Mouse (Mus musculus): ENCODE measurements around the gene Fam129b. TPM values are rescaled to one million over a fixed set of nuclear protein-coding genes. Genes with fewer than 3 reads are reported as not detected.
"Not testable (repeated sequence)": the region's sequence is repeated elsewhere in the genome, so short reads cannot be mapped to it uniquely, and the experiment has no call there.

The Fam129b gene
- 10 to 100 TPM; 24.7 to 31.8 (median 28.4) TPM for total RNA-seq (2022)

GRCm38 (mm10) chr2:32875675-32876489 is at the start of gene Fam129b:
Gene Fam129b (plus strand): TSS chr2:32876114.
- no peak for DNase-seq (ENCODE audit: low spot score in 2 of 2)

DNA sequence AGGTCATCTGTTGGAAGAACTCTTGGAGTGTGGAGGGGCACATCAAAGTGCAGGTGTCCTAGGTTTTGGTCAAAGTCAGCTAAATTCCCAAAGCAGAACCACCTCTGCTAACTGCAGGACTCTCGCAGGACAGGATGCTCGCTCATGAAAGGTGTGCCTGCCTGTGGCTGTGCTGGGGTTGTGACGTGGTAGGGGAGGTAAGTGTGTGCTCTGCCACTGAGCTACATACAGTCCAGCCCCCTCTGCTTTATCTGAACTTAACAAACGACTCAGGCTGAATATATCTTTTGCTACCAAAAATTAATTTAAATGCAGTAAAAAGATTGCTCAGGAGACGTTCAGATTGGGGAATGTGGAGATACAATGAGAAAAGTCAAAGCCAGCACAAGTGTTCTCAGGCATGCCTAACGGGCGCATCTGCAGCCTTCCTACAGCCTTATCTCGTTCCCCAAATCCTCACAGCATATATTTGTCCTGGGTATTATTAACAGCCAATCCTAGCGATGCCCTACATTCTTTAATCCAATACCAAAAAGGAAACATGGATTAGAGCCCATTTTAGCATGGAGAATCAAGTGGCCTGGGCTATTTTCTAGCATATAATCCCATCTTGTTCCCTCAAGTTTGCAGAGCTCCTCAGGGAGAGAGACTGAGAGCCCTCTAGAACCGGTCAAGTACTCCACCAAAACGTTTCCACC is 46.8 kb upstream of the Fam129b start:
- no peak for DNase-seq (ENCODE audit: low spot score in 2 of 2)

- DNase-seq (ENCODE audit: low spot score in 2 of 2): no peak
These were observed 41.4 kb upstream of the Fam129b start for GRCm38 (mm10) chr2:32834496-32834895.

- DNase-seq (ENCODE audit: low spot score in 2 of 2): no peak
These were observed 40.3 kb upstream of the Fam129b start for GRCm38 (mm10) chr2:32835588-32835987.

- no peak for DNase-seq (ENCODE audit: low spot score in 2 of 2)
These were observed 37.6 kb upstream of the Fam129b start for GRCm38 (mm10) chr2:32838147-32838884.

- DNase-seq (ENCODE audit: low spot score in 2 of 2): no peak
These were observed 36.7 kb upstream of the Fam129b start for GRCm38 (mm10) chr2:32839261-32839660.

- no peak for DNase-seq (ENCODE audit: low spot score in 2 of 2)
These were observed 34.8 kb upstream of the Fam129b start for GRCm38 (mm10) chr2:32841099-32841498.

GRCm38 (mm10) chr2:32842558-32842957 is 33.4 kb upstream of the Fam129b start:
- no peak for DNase-seq (ENCODE audit: low spot score in 2 of 2)

DNA sequence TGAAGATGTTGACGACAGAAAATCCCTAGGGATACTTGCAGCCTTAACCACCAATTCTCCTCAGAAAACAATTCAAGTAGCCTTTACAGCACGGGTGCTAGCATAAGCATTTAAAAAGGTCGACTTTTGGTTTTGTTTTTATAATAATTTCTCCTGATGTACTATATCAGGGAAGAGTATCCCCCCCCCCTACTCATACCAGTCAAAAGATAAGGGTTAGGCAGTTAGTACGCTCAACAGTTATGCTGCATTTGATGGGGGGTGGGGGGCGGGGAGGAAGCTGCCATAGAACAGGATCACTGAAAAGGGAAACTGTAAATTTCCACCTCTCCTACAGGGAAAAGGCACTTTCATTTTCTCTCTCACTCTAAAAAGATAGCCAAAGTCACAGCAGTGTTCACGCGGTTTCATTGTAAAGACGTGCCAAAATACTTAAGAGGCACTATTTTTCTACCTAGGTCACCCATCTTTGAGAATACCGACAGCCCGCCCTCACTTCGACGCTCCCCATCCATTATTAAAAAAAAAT is 30.3 kb upstream of the Fam129b start:
- no peak for DNase-seq (ENCODE audit: low spot score in 2 of 2)

- DNase-seq (ENCODE audit: low spot score in 2 of 2): peak; percentile 62 to 71
These were observed 29.7 kb upstream of the Fam129b start for GRCm38 (mm10) chr2:32846101-32846804.

- peak; percentile 61 to 91 for DNase-seq (ENCODE audit: low spot score in 2 of 2)
These were observed 29.0 kb upstream of the Fam129b start, which contains the start of gene Stxbp1 for GRCm38 (mm10) chr2:32846805-32847467. Gene Stxbp1 (minus strand): TSS chr2:32847245.

GRCm38 (mm10) chr2:32847468-32847821 is 28.5 kb upstream of the Fam129b start:
- no peak for DNase-seq (ENCODE audit: low spot score in 2 of 2)

GRCm38 (mm10) chr2:32852156-32852555 is 23.8 kb upstream of the Fam129b start:
- peak; percentile 69 to 84 for DNase-seq (ENCODE audit: low spot score in 2 of 2)

DNA sequence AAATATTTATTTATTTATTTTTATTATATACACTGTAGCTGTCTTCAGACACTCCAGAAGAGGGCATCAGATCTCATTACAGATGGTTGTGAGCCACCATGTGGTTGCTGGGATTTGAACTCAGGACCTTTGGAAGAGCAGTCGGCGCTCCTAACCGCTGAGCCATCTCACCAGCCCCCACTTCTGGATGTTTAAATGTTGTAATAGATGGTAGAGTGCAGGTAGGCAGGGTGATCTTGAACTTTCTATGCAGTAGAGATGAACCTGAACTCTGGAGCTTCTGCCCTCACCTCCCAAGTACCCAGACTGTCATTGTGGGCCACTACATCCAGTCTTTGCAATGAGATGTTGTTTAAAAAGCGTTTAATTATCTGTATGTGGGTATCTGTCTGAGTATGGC is 22.2 kb upstream of the Fam129b start:
- not testable (repeated sequence) for DNase-seq (ENCODE audit: low spot score in 2 of 2)

- DNase-seq (ENCODE audit: low spot score in 2 of 2): peak; percentile 78 to 88
These were observed 21.7 kb upstream of the Fam129b start for GRCm38 (mm10) chr2:32854206-32854605.

DNA sequence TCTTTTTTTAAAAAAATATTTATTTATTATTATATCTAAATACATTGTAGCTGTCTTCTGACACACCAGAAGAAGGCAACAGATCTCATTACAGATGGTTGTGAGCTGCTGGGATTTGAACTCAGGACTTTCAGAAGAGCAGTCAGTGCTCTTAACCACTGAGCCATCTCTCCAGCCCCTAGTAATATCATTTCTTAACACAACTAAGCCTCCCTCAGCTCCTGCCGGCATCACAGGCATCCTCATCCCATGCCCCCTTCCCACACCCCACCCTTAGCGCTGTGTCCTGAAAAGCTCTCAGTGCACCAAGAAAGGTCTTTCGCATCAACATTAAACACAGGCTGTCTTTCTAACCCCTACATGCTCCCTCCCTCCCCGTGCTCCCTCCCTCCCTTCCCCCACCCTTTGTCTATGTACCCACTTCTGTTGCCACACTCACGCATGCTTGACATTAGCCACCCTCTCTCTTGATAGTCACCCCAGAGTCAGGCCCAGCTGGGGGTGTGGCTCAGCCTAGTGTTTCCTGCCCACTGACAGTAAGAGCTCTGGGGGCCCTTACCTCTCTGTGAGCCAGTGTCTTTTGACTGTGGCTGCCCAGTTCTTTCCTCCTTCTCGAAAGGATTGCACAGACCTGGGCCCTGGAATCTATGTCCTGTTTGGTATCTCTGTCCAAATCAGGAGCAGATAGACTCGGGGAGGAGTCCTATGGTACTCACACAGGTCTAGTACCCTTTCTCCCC is 20.7 kb upstream of the Fam129b start:
- no peak for DNase-seq (ENCODE audit: low spot score in 2 of 2)

DNA sequence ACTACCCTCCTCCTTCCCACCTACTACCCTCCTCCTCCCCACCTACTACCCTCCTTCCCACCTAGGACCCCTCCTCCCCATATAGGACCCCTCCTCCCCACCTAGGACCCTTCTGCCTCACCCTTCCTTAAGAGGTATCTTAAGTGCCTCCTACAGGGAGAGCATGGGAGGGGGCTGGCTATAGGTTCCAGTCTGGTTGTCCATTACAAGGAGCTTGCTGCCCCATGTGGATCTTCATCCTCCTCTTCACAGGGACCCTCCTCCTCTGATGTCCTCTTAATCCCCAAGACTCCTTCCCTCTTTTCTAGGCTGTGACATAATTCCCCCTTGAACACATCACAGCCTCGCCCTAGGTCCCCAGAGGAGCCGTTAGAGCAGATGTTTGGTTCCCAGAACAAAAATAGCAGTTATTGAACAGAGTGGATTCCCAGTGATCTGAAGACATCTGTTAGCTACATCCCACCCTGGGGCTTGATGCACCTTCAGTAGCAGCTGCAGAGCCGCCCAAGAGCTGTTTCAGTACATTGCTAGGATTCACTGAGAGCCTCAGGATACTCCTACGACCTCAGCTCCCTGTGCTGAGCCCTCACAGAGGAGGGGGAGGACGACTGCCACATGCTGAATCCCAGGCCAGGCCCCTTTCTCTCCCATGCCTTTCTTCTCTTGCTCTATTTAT is 20.0 kb upstream of the Fam129b start:
- DNase-seq (ENCODE audit: low spot score in 2 of 2): no peak

DNA sequence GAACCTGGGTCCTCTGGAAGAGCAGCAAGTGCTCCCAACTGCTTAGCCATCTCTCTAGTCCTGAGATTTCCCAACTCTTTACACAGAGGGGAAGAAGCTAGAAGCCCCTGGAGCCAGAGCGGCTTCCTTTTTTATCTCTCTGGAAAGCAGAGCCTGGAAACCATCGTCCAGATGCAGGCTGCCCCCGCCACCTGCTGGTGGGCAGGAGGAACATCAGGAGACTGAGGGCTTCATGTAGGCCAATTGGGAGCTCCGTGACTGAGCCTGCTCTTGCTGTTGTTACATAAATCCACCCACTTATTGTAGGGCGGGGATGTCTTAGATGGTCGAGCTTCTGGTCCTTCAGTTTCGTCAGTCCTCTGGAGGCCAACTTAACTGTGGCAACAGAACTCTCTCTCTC is 18.3 kb upstream of the Fam129b start:
- DNase-seq (ENCODE audit: low spot score in 2 of 2): peak in 1 of 2 experiments; percentile 74

DNA sequence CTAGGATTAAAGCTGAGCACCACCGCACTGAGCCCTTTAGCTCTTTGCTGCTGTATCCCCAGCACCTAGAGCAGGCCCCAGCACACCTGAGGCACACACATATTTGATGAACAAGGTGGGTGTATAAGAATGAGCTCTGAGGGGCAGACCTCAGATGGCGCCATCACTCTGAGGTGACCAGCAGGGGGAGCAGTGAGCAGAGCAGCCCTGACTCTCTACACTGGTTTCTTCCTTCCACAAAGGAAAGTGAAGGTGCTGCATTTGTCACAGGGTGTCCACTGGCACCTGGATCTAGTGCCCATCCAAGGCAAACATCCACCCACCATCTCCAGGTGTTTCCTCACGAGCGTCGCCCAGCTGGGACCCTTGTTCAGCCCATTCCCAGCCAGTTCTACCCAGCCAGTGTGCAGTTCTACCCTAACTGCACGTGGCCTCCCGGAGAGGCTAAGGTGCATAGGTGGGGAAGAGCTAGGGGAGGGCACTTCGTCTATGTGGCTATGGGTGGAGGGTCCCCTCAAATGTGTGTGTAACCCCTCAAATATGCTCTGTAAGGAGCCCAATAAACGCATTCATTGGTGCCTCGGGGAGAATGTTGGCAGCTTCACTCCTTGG is 16.8 kb upstream of the Fam129b start:
- no peak for DNase-seq (ENCODE audit: low spot score in 2 of 2)

All from left cerebral cortex, adult 8-10 months (tissue).